Mouse (Mus musculus) bone marrow, adult 2 months (tissue): ENCODE measurements around the gene Slc11a2. TPM values are rescaled to one million over a fixed set of nuclear protein-coding genes. Genes with fewer than 3 reads are reported as not detected.
"Not testable (repeated sequence)": the region's sequence is repeated elsewhere in the genome, so short reads cannot be mapped to it uniquely, and the experiment has no call there.

Experiments used
- H3K27ac ChIP-seq: fragments of 200-500 bp; 2 replicates; pipeline ENCODE4 v1.5.1; 2012; ENCODE audit warnings: low read depth, mild to moderate bottlenecking, control low read depth, inconsistent platforms, low read length; ENCODE audit not compliant: control insufficient read depth, poor library complexity, insufficient read depth
- H3K4me1 ChIP-seq: fragments of 200-500 bp; 2 replicates; pipeline ENCODE4 v1.6.1; 2011; ENCODE audit warnings: low read length; ENCODE audit not compliant: control insufficient read depth, insufficient read depth
- H3K4me3 ChIP-seq: fragments of 200-500 bp; replicated peaks from 2 replicates; pipeline ENCODE3; 2011; ENCODE audit warnings: mild to moderate bottlenecking, low read depth, low read length, control low read depth; ENCODE audit not compliant: control insufficient read depth
- CTCF ChIP-seq: fragments of 200-500 bp; IDR thresholded peaks from 2 replicates; pipeline ENCODE4 v1.5.1; 2011; ENCODE audit warnings: low read length, control low read depth; ENCODE audit not compliant: control insufficient read depth, insufficient read depth
- POLR2A ChIP-seq: fragments of 200-500 bp; IDR thresholded peaks from 2 replicates; pipeline ENCODE4 v1.6.1; 2011; ENCODE audit warnings: low read depth, mild to moderate bottlenecking, control low read depth, low read length, borderline replicate concordance; ENCODE audit not compliant: control insufficient read depth
- WGBS: fragments of 180-500 bp; shearing (Covaris S2); methylation state at CpG from one replicate; pipeline ENCODE4 v1.1.7; 2018; 5-methylcytosine and 5-hydroxymethylcytosine counted together
- polyA plus RNA-seq: library from polyadenylated mRNA; stranded (reverse); fragments of >200 nt; gene quantifications from 2 replicates; pipeline ENCODE4 v1.2.4, GENCODE M21; 2011; ENCODE audit warnings: low replicate concordance; ENCODE audit not compliant: missing spikeins, insufficient read depth, insufficient read length

Slc11a2 gene
- polyA plus RNA-seq, 1 experiment = 30.7 TPM

- Histone ChIP-seq H3K27ac (no peak overlapping the region), H3K4me1 (no peaks in the 10 kb centered on the region), H3K4me3 (no peak overlapping the region)
- 18% methylated on average over 16 of the region's 16 CpGs for WGBS
- TF ChIP-seq POLR2A = no peak
- TF ChIP-seq CTCF = no peak
These were observed 36.5 kb downstream of the Slc11a2 start for GRCm38 (mm10) chr15:100388224-100388835.

GRCm38 (mm10) chr15:100387544-100388223 lies 37.2 kb downstream of the Slc11a2 start:
- TF ChIP-seq POLR2A = no peak
- TF ChIP-seq CTCF = no peak
- Histone ChIP-seq H3K27ac (no peak overlapping the region), H3K4me3 (no peak overlapping the region), H3K4me1 (no peaks in the 10 kb centered on the region)
- WGBS = 83% methylated on average over 17 of the region's 17 CpGs

- WGBS = 87% methylated on average over 9 of the region's 9 CpGs
- Histone ChIP-seq H3K27ac (no peak overlapping the region), H3K4me1 (no peaks in the 10 kb centered on the region), H3K4me3 (no peak overlapping the region)
- TF ChIP-seq POLR2A (no peak), CTCF (no peak)
These were observed 39.2 kb downstream of the Slc11a2 start for GRCm38 (mm10) chr15:100385705-100386104.

GRCm38 (mm10) chr15:100380104-100380503 lies 44.8 kb downstream of the Slc11a2 start:
- H3K27ac ChIP-seq = no peak overlapping the region
- H3K4me1 ChIP-seq = no peaks in the 10 kb centered on the region
- no peak overlapping the region for H3K4me3 ChIP-seq
- 83% methylated on average over 2 of the region's 2 CpGs for WGBS
- TF ChIP-seq POLR2A (no peak), CTCF (no peak)

GRCm38 (mm10) chr15:100379658-100380057 lies 45.2 kb downstream of the Slc11a2 start:
- H3K4me1 ChIP-seq = no peaks in the 10 kb centered on the region
- 91% methylated on average over 8 of the region's 8 CpGs for WGBS

GRCm38 (mm10) chr15:100377847-100378505 lies 46.9 kb downstream of the Slc11a2 start:
- not testable (repeated sequence) for H3K4me3 ChIP-seq, H3K27ac ChIP-seq, H3K4me1 ChIP-seq
- WGBS = 49% methylated on average over 4 of the region's 9 CpGs

More at GRCm38 (mm10) chr15:100379658-100380057, 45.2 kb downstream of the Slc11a2 start:
- TF ChIP-seq CTCF (no peak), POLR2A (no peak)
- no peak overlapping the region for H3K4me3 ChIP-seq
- H3K27ac ChIP-seq = no peak overlapping the region

- Histone ChIP-seq H3K27ac (no peak overlapping the region), H3K4me3 (no peak overlapping the region), H3K4me1 (no peaks in the 10 kb centered on the region)
- TF ChIP-seq POLR2A (no peak), CTCF (no peak)
- WGBS = 42% methylated on average over 5 of the region's 5 CpGs
These were observed 49.8 kb downstream of the Slc11a2 start for GRCm38 (mm10) chr15:100375066-100375465.

- no peak overlapping the region for H3K27ac ChIP-seq
- TF ChIP-seq POLR2A (no peak), CTCF (no peak)
- no peaks in the 10 kb centered on the region for H3K4me1 ChIP-seq
- H3K4me3 ChIP-seq = no peak overlapping the region
- 80% methylated on average over 7 of the region's 7 CpGs for WGBS
These were observed 57.8 kb downstream of the Slc11a2 start for GRCm38 (mm10) chr15:100367119-100367518.

- H3K4me3 ChIP-seq, H3K27ac ChIP-seq, H3K4me1 ChIP-seq: not testable (repeated sequence)
- 89% methylated on average over 9 of the region's 9 CpGs for WGBS
These were observed 58.9 kb downstream of the Slc11a2 start for GRCm38 (mm10) chr15:100365967-100366366.
